Mouse (Mus musculus) NIH3T3 (cell line): ENCODE results near the gene Kctd15.

Experiments used
- DNase-seq: peaks from one replicate; pipeline ENCODE4 v3.0.0-alpha.2; 2012; ENCODE audit warnings: low read depth

Gene Kctd15

DNA sequence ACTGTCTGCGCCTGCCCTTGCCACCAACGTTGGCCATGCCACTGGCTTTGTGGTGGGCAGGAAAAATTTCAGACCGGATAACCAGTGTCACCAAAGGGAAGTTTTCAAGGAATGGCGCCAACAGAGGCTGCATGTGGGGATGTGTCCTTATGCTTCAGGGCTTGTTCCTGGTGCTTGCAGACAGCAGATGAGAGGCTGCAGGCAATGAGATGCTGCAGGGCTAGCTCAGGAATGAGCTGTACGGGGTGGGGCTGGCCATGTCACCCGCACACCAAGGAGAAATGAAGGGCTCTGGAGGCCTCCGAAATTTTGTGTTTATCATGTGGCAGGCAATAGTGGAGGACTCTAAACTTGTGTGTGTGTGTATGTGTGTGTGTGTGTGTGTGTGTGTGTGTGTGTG lies 6.6 kb upstream of the Kctd15 start:
- no peak for DNase-seq

GRCm38 (mm10) chr7:34662227-34662626 lies 5.7 kb upstream of the Kctd15 start:
- no peak for DNase-seq

DNA sequence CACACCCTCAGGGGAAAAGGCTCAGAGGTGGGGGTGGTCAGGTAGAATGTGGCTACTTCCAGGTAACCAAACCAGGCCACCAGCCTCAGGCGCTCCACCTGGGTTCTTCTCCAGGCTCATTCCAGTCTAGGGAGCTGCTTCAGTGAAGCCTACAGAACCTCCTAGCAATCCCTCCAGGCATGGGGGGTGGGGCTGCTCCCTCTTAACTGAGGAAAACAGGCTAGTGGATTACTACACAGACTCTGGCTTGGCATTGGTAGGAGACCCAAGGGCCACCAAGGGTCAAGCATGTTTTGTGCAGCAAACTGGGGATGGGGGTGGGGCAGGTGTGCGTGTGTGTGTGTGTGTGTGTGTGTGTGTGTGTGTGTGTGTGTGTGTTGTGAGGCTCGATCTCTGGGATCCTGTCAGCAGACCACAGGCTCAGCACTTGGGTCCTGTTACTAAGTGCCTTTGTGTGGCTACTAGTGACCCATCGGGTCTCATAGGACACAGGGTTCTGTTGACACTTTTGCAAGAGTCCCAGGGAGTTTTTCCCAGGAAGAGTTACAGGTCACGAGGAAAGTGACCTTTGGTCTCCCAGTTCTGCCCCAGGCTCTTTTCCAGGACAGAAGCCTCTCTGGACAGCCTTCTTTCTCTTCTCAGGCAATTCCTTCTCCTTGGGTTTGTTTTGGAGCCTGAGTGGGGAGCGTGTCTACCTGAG lies 3.0 kb upstream of the Kctd15 start:
- DNase-seq, result no peak

- DNase-seq, result peak; percentile 97
These were observed 1.3 kb downstream of the Kctd15 start for GRCm38 (mm10) chr7:34655086-34655839.

DNA sequence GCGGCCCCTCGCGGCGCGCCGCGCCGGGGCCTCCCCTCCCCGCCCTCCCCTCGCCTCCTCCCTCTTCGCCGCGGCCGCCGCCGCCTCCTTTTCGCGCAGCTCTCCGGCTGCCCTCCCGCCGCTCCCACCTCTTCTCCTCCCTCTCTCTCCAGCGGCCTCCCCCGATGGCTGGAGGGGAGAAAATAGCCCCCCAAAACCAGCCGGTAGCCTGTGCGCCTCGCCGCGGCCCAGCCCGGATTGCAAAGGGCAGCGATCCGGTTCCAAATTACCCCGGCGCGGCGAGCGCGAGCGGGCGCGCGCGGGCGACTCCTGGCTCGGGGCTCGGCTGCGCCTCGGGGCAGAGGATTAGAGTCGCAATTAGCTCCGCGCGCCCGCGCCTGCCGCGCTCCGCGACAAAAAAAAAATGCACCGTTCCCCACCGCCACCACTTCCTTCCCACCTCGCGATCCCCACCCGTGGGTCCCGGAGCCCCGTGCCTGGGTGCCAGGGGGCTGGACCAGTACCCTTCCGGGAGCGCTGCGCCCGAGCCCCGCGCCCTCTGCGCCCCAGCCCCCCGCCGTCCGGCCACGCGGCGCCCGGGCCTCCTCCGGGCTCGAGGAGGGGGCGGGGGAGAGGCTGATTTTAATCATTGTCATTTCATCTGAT lies 2.0 kb downstream of the Kctd15 start:
- DNase-seq, result peak; percentile 80

- peak; percentile 67 for DNase-seq
These were observed 2.6 kb downstream of the Kctd15 start for GRCm38 (mm10) chr7:34653731-34654440.

GRCm38 (mm10) chr7:34652751-34653502 lies 3.6 kb downstream of the Kctd15 start:
- peak; percentile 67 for DNase-seq

DNA sequence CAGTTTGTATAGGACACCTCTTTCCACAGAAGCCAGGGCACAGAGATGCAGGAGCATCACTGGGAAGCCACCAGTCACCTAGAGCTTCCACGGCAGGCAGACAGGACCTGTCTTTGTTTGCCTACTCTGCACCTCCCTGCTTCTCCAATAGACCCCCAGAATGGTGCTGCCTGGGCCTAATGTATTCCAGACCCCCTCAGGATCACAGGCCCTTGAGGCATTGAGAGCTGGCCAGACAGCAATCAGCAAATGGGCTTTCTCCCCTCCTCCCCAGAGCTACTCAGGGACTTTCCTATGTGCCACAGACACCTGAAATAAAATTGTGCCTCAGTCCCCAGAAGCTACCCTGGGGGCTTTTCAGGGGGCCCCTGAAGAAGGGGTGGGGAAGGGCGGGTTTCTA lies 5.2 kb downstream of the Kctd15 start:
- no peak for DNase-seq

- DNase-seq, result peak; percentile 48
These were observed 9.5 kb downstream of the Kctd15 start for GRCm38 (mm10) chr7:34647052-34647451.

DNA sequence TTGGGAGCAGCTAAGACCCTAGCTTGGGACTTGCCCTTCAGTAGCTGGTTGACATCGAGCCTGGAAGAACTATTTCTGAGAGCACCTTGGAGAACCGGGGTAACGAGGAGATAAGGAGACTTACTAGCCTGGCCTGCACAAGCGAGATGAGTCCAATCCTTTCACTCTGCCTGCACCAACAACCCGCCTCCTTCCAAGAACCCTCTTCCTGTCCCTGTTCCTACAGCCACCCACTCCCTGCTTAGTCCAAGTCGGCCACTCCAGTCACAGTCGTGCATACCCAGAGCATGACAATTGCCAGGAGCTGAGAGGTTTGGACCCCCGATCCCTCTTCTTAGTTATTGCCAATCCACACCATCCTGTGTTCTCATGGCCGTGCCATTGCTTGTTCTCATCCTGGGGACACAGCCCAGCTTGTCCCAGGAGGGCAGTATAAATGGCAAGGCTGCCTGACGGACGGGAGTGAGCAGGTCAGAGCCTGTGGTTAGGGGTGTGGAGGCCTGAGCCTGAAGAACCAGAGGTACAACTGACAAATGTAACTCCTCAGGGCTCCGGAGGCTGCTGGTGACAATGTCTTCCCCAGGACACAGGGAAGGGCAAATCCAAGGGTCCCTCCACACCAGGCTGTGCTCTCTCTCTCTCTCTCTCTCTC lies 10.3 kb downstream of the Kctd15 start:
- no peak for DNase-seq

DNA sequence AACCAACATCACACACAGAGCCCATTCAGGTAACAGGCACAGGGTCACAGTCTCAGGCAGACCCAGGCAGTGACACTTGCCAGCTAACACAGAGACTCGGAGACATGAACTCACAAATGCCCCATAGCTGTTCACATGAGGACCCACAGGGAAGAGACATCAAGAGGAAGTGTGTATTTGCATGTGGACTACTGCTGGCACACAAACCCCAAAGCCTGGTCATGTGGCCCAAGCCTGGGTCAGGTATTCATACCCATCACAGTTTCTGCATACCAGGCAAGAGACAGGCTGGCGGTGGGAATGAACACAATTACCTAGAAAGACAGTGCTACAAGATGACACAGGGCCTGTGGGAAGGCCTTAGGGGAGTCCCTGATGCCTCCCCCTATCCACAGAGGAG lies 10.9 kb downstream of the Kctd15 start:
- DNase-seq, result no peak

DNA sequence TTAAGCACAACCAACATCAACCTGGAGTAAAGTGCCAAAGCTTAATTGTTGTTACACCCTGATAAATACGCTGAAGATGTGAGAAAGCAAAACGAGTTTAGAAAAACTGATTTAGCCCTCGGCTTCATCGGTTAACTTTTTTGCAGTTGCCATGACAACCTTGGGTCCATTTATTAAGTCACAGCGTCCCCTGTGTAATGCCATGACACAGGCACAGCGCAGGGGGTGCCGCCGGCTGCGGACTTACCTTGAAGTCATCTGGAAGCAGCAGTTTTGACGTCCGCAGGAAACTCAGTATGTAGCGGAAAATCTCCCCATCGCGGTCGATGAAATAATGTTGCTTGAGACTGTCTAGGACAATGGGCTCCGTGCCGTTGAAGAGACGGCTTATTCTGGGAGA lies 11.9 kb downstream of the Kctd15 start:
- DNase-seq, result no peak

- no peak for DNase-seq
These were observed 13.2 kb downstream of the Kctd15 start for GRCm38 (mm10) chr7:34643329-34643728.

DNA sequence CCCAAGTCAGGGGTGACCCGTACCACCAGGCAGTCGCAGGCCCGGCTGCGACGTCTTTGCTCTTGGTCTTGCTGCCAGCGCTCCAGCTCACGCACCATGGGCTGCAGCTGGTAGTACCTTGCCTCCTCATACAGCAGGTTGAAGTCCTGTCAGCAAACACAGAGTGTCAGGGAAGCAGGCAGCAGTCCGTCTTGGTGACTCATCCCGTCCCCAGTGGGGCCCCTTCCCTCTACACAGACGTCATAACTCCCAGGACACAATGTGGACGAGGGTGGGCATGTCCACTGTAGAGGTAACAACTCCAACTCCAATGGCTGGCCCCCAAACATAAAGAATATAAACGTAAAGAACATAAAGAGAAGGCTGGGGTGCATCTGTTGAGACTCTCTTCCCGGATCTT lies 14.6 kb downstream of the Kctd15 start:
- no peak for DNase-seq

GRCm38 (mm10) chr7:34639798-34640197 lies 16.7 kb downstream of the Kctd15 start:
- no peak for DNase-seq

DNA sequence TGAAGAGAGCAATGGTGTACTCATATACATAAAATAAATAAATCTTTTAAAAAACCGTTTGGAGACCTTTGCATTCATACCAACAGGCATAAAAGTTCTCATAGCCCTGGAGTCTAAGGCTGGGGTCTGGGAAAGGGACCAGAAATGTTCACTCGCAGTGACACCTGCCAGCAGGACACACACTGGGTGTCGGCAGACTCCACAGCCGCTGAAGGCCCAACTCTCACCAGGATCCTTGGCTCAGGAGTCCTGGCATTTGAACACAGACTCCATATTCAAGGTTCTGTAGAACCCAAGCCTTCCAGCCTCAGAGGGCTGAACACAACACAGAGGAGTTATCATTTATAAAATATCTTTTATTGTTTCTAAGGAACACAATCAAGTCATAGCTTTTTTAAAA lies 19.9 kb downstream of the Kctd15 start:
- DNase-seq, result no peak

- no peak for DNase-seq
These were observed 23.4 kb downstream of the Kctd15 start for GRCm38 (mm10) chr7:34632966-34633742.

GRCm38 (mm10) chr7:34630211-34631085 lies 26.1 kb downstream of the Kctd15 start:
- DNase-seq, result peak; percentile 96

DNA sequence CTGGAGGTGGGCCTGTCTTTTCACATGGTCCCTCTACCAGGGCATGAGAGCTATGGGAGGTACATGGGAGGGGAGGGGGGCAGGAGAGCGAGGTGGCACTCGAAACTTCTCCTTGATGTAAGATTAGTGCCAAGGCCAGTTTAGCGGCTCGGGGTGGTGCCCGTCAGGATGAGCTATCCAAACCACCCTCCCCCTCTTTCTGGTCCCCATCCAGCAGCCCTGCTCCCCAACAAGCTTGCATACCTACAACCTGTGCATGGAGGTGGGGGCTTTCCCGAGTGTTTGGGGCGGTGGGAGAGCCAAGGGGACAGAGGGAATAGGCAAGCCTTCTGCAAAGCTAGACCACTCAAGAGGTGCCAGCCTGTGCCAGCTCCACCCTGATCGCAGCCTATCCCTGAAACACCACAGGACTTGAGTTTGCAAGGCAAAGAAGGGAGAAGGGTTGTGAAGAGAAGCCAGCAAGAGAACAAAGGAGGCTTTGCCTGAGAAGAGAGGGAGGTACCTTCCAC lies 26.8 kb downstream of the Kctd15 start:
- DNase-seq, result no peak
